Mouse (Mus musculus) midbrain, embryonic 16.5 days (tissue): ENCODE measurements around the gene Fgfr2. TPM values are rescaled to one million over a fixed set of nuclear protein-coding genes. Genes with fewer than 3 reads are reported as not detected.

Source experiments
- ATAC-seq: fragments of 200-750 bp; cut with Nextera tagmentation; 2 replicates; pipeline ENCODE4 v1.8.0; 2017; ENCODE audit warnings: moderate TSS enrichment
- H3K27ac ChIP-seq: fragments of 300-500 bp; sonication (generic); 2 replicates; pipeline ENCODE4 v1.5.1; 2014; ENCODE audit warnings: mild to moderate bottlenecking, low read length, mixed read lengths
- H3K27me3 ChIP-seq: fragments of 300-500 bp; sonication (generic); 2 replicates; pipeline ENCODE4 v1.6.1; 2014; ENCODE audit warnings: low read depth, low read length, mixed read lengths; ENCODE audit not compliant: control insufficient read depth, insufficient read depth
- H3K36me3 ChIP-seq: fragments of 300-500 bp; sonication (generic); 2 replicates; pipeline ENCODE4 v1.6.1; 2014; ENCODE audit warnings: mild to moderate bottlenecking, low read length, moderate library complexity, mixed read lengths; ENCODE audit not compliant: control insufficient read depth, insufficient read depth
- H3K4me1 ChIP-seq: fragments of 300-500 bp; sonication (generic); 2 replicates; pipeline ENCODE4 v1.6.1; 2014; ENCODE audit warnings: mild to moderate bottlenecking, low read length, mixed read lengths; ENCODE audit not compliant: control insufficient read depth, insufficient read depth
- H3K4me2 ChIP-seq: fragments of 300-500 bp; sonication (generic); 2 replicates; pipeline ENCODE4 v1.6.1; 2014; ENCODE audit warnings: mild to moderate bottlenecking, low read length, mixed read lengths
- H3K4me3 ChIP-seq: fragments of 300-500 bp; sonication (generic); 2 replicates; pipeline ENCODE4 v1.5.1; 2014; ENCODE audit warnings: low read depth, mild to moderate bottlenecking, low read length, moderate library complexity, mixed read lengths
- H3K9ac ChIP-seq: fragments of 300-500 bp; sonication (generic); 2 replicates; pipeline ENCODE4 v1.6.1; 2014; ENCODE audit warnings: low read depth, low read length, mixed read lengths
- H3K9me3 ChIP-seq: fragments of 300-500 bp; sonication (generic); replicated peaks from 2 replicates; pipeline ENCODE4 v1.6.1; 2014; ENCODE audit warnings: mild to moderate bottlenecking, low read length, mixed read lengths; ENCODE audit not compliant: control insufficient read depth, poor library complexity, severe bottlenecking
- WGBS: fragments of 180-500 bp; shearing (Covaris S2); extraction: QIAGEN DNeasy Blood & Tissue Kit; methylation state at CpG from one replicate; pipeline ENCODE4 v1.1.7; 2014; 5-methylcytosine and 5-hydroxymethylcytosine counted together
- polyA plus RNA-seq: library from polyadenylated mRNA; unstranded; fragments of >200 nt; fragmentation: Nextera tagmentation; extraction: Ambion mirVana; gene quantifications from 2 replicates; pipeline ENCODE4 v1.2.1, GENCODE M21; 2015

Gene Fgfr2
- polyA plus RNA-seq, 1 experiment from 2014 or later = 23.8 TPM

GRCm38 (mm10) chr7:131007221-131007620, 2115.9 kb downstream of the Fgfr2 start:
- Histone ChIP-seq H3K9me3 (peaks cover 6% of the 10 kb centered on the region; the same call in 1 of the 2 replicates), H3K36me3 (no peaks in the 10 kb centered on the region), H3K4me2 (no peak overlapping the region), H3K4me3 (no peak overlapping the region), H3K4me1 (no peaks in the 10 kb centered on the region), H3K27me3 (no peaks in the 10 kb centered on the region), H3K9ac (no peak overlapping the region), H3K27ac (no peak overlapping the region)
- WGBS = 100% methylated on average over 2 of the region's 2 CpGs
- ATAC-seq = no peak

DNA sequence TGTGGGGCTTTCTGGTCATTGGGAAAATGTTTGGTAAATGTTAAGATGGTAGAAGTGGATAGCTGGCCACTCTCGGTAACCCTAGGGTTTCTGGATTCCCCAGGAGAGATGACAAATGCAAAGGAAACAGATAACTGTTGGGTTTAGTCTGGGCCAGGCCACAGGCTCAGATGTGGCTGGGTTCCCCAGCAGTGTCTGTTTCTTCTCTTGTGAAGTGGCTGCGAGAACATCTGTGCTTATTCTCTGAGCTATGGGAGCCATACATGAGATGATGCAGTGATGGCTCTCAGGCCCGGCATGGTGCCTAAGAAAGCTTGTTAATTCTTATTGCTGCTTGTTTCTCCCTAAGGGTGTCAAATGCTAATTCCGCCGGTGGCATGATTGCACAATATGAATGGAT, 2119.1 kb downstream of the Fgfr2 start:
- no peak overlapping the region for H3K4me3 ChIP-seq
- WGBS = 96% methylated on average over 5 of the region's 5 CpGs
- no peak for ATAC-seq
- H3K36me3 ChIP-seq = no peaks in the 10 kb centered on the region
- H3K4me2 ChIP-seq = no peak overlapping the region
- no peaks in the 10 kb centered on the region for H3K4me1 ChIP-seq
- no peaks in the 10 kb centered on the region for H3K27me3 ChIP-seq
- H3K27ac ChIP-seq = no peak overlapping the region
- peaks cover 6% of the 10 kb centered on the region; the same call in 1 of the 2 replicates for H3K9me3 ChIP-seq
- no peak overlapping the region for H3K9ac ChIP-seq

- Histone ChIP-seq H3K36me3 (no peaks in the 10 kb centered on the region), H3K27ac (no peak overlapping the region), H3K4me1 (no peaks in the 10 kb centered on the region), H3K9ac (no peak overlapping the region), H3K9me3 (peaks cover 6% of the 10 kb centered on the region; the same call in 1 of the 2 replicates), H3K4me2 (no peak overlapping the region), H3K4me3 (no peak overlapping the region), H3K27me3 (no peaks in the 10 kb centered on the region)
- WGBS = 86% methylated on average over 12 of the region's 12 CpGs
- ATAC-seq = no peak
Measured at GRCm38 (mm10) chr7:131001976-131002726, 2121.0 kb downstream of the Fgfr2 start.

- H3K4me2 ChIP-seq = no peak overlapping the region
- WGBS = 59% methylated on average over 8 of the region's 8 CpGs
- H3K36me3 ChIP-seq = no peaks in the 10 kb centered on the region
- H3K4me3 ChIP-seq = no peak overlapping the region
- H3K4me1 ChIP-seq = no peaks in the 10 kb centered on the region
- no peak for ATAC-seq
- no peak overlapping the region for H3K9ac ChIP-seq
- no peak overlapping the region for H3K27ac ChIP-seq
- H3K27me3 ChIP-seq = no peaks in the 10 kb centered on the region
- no peaks in the 10 kb centered on the region for H3K9me3 ChIP-seq
Measured at GRCm38 (mm10) chr7:130993907-130994306, 2129.2 kb downstream of the Fgfr2 start.

DNA sequence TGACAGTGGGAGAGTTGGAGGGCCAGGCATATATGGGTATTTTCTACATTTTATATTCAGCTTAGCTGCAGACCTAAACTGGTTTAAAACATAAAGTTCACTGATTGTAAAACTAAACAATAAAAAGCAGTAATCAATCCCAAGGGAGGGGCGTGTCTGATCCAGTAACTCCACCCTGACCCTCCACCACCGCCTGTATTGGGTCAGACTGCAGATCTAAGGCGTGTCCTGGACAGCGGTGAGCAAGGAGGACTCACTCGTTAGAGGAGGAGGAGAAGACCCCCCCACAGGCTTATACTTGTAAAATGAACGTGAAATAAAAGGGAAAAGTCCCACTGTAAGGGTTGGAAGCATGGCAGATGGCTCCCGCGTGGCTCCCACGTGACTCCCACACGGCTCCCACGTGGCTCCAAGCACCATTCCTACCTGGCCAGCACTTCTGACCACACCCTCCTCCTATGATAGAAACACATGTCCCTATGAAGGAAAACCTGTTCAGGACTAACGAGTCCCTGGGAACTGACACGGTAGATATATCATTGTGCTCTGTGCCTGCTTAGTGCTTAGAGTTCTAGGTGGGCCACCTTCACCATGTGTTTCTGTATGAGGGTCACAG, 2131.9 kb downstream of the Fgfr2 start:
- H3K27me3 ChIP-seq = no peaks in the 10 kb centered on the region
- 91% methylated on average over 13 of the region's 13 CpGs for WGBS
- no peaks in the 10 kb centered on the region for H3K36me3 ChIP-seq
- no peak overlapping the region for H3K9ac ChIP-seq
- no peaks in the 10 kb centered on the region for H3K4me1 ChIP-seq
- H3K4me3 ChIP-seq = no peak overlapping the region
- H3K9me3 ChIP-seq = no peaks in the 10 kb centered on the region
- no peak for ATAC-seq
- H3K27ac ChIP-seq = no peak overlapping the region
- no peak overlapping the region for H3K4me2 ChIP-seq

GRCm38 (mm10) chr7:130989371-130989770, 2133.8 kb downstream of the Fgfr2 start:
- Histone ChIP-seq H3K4me2 (no peak overlapping the region), H3K27me3 (no peaks in the 10 kb centered on the region), H3K4me3 (no peak overlapping the region), H3K27ac (no peak overlapping the region), H3K36me3 (no peaks in the 10 kb centered on the region), H3K4me1 (no peaks in the 10 kb centered on the region), H3K9ac (no peak overlapping the region), H3K9me3 (no peaks in the 10 kb centered on the region)
- WGBS = 45% methylated on average over 3 of the region's 3 CpGs
- no peak for ATAC-seq

DNA sequence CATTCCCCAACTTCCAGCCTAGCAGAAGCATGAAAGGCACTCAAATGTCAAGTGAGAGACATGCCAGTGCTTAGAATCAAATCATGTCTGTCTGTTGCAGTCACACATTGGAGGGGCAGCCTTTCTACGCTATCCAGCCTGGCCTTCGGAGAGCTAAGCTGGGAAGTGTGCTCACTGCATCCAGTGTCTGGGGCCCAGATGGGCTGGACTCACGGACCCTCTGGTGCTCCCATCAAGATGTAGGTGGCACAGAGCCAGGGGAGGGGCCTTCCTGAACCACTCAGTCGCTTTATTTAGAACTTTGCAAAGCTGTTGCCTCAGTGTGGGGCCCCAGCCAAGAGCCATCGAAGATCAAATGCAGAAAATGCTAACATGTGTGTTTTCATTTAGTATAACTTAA, 2135.0 kb downstream of the Fgfr2 start:
- Histone ChIP-seq H3K9me3 (no peaks in the 10 kb centered on the region), H3K4me1 (no peaks in the 10 kb centered on the region), H3K27me3 (no peaks in the 10 kb centered on the region), H3K36me3 (no peaks in the 10 kb centered on the region), H3K9ac (no peak overlapping the region), H3K4me3 (no peak overlapping the region), H3K27ac (no peak overlapping the region), H3K4me2 (no peak overlapping the region)
- ATAC-seq = no peak
- 86% methylated on average over 5 of the region's 5 CpGs for WGBS

GRCm38 (mm10) chr7:130985716-130986115, 2137.4 kb downstream of the Fgfr2 start:
- Histone ChIP-seq H3K27me3 (no peaks in the 10 kb centered on the region), H3K9me3 (no peaks in the 10 kb centered on the region), H3K4me3 (no peak overlapping the region), H3K27ac (no peak overlapping the region), H3K4me2 (no peak overlapping the region), H3K4me1 (no peaks in the 10 kb centered on the region), H3K36me3 (no peaks in the 10 kb centered on the region), H3K9ac (no peak overlapping the region)
- WGBS = 85% methylated on average over 3 of the region's 3 CpGs
- ATAC-seq = no peak

GRCm38 (mm10) chr7:130985193-130985592, 2138.0 kb downstream of the Fgfr2 start:
- no peaks in the 10 kb centered on the region for H3K9me3 ChIP-seq
- H3K4me1 ChIP-seq = no peaks in the 10 kb centered on the region
- ATAC-seq = no peak
- no peaks in the 10 kb centered on the region for H3K36me3 ChIP-seq
- no peak overlapping the region for H3K4me3 ChIP-seq
- no peak overlapping the region for H3K4me2 ChIP-seq
- H3K27me3 ChIP-seq = no peaks in the 10 kb centered on the region
- 92% methylated on average over 12 of the region's 12 CpGs for WGBS
- no peak overlapping the region for H3K27ac ChIP-seq
- H3K9ac ChIP-seq = no peak overlapping the region
